Mouse (Mus musculus): ENCODE measurements around the gene Gm3646. TPM values are rescaled to one million over a fixed set of nuclear protein-coding genes. Genes with fewer than 3 reads are reported as not detected.

Gene Gm3646
- polyA plus RNA-seq, 1 experiment from 2014 or later, result not detected

GRCm38 (mm10) chr1:39824902-39825301 lies 19.8 kb upstream of the Gm3646 start:
- H3K9ac ChIP-seq (replicated peaks), result no peak overlapping the region
- no peak for ATAC-seq
- no peaks in the 10 kb centered on the region for H3K4me1 ChIP-seq (replicated peaks)
- no peak overlapping the region for H3K4me2 ChIP-seq (replicated peaks)
- no peak overlapping the region for H3K4me3 ChIP-seq (replicated peaks)
- no peak overlapping the region for H3K27ac ChIP-seq
- 88% methylated on average over 4 of the region's 4 CpGs for WGBS
- H3K27me3 ChIP-seq, result no peaks in the 10 kb centered on the region
- H3K9me3 ChIP-seq, result no peaks in the 10 kb centered on the region
- H3K36me3 ChIP-seq, result no peaks in the 10 kb centered on the region

GRCm38 (mm10) chr1:39824240-39824639 lies 19.1 kb upstream of the Gm3646 start:
- no peaks in the 10 kb centered on the region for H3K4me1 ChIP-seq (replicated peaks)
- no peak overlapping the region for H3K4me2 ChIP-seq (replicated peaks)
- no peaks in the 10 kb centered on the region for H3K27me3 ChIP-seq
- no peaks in the 10 kb centered on the region for H3K36me3 ChIP-seq
- no peak overlapping the region for H3K27ac ChIP-seq
- no peaks in the 10 kb centered on the region for H3K9me3 ChIP-seq
- no peak for ATAC-seq
- 36% methylated on average over 4 of the region's 4 CpGs for WGBS
- H3K9ac ChIP-seq (replicated peaks), result no peak overlapping the region
- H3K4me3 ChIP-seq (replicated peaks), result no peak overlapping the region

- H3K27me3 ChIP-seq, result no peaks in the 10 kb centered on the region
- H3K9me3 ChIP-seq, result no peaks in the 10 kb centered on the region
- H3K9ac ChIP-seq (replicated peaks), result no peak overlapping the region
- H3K36me3 ChIP-seq, result no peaks in the 10 kb centered on the region
- 83% methylated on average over 10 of the region's 10 CpGs for WGBS
- no peak overlapping the region for H3K4me3 ChIP-seq (replicated peaks)
- H3K4me1 ChIP-seq (replicated peaks), result no peaks in the 10 kb centered on the region
- no peak overlapping the region for H3K4me2 ChIP-seq (replicated peaks)
- H3K27ac ChIP-seq, result no peak overlapping the region
- no peak for ATAC-seq
These were observed 14.5 kb upstream of the Gm3646 start for GRCm38 (mm10) chr1:39819596-39819995.

GRCm38 (mm10) chr1:39815766-39816165 lies 10.6 kb upstream of the Gm3646 start:
- no peak for ATAC-seq
- no peak overlapping the region for H3K27ac ChIP-seq
- H3K4me3 ChIP-seq (replicated peaks), result no peak overlapping the region
- H3K4me1 ChIP-seq (replicated peaks), result no peaks in the 10 kb centered on the region
- no peaks in the 10 kb centered on the region for H3K27me3 ChIP-seq
- H3K9ac ChIP-seq (replicated peaks), result no peak overlapping the region
- no peaks in the 10 kb centered on the region for H3K9me3 ChIP-seq
- WGBS, result 89% methylated on average over 5 of the region's 5 CpGs
- H3K36me3 ChIP-seq, result no peaks in the 10 kb centered on the region
- H3K4me2 ChIP-seq (replicated peaks), result no peak overlapping the region

- Histone ChIP-seq H3K9me3 (no peaks in the 10 kb centered on the region), H3K9ac (replicated peaks) (no peak overlapping the region), H3K4me3 (replicated peaks) (no peak overlapping the region), H3K36me3 (no peaks in the 10 kb centered on the region), H3K27me3 (no peaks in the 10 kb centered on the region), H3K27ac (no peak overlapping the region), H3K4me2 (replicated peaks) (no peak overlapping the region), H3K4me1 (replicated peaks) (no peaks in the 10 kb centered on the region)
- ATAC-seq, result no peak
- WGBS, result 68% methylated on average over 4 of the region's 4 CpGs
These were observed 7.9 kb upstream of the Gm3646 start for GRCm38 (mm10) chr1:39813067-39813466.

- no peak for ATAC-seq
- no peak overlapping the region for H3K4me3 ChIP-seq (replicated peaks)
- no peaks in the 10 kb centered on the region for H3K36me3 ChIP-seq
- no peak overlapping the region for H3K9ac ChIP-seq (replicated peaks)
- WGBS, result 94% methylated on average over 6 of the region's 6 CpGs
- H3K9me3 ChIP-seq, result no peaks in the 10 kb centered on the region
- H3K4me1 ChIP-seq (replicated peaks), result no peaks in the 10 kb centered on the region
- H3K4me2 ChIP-seq (replicated peaks), result no peak overlapping the region
- no peaks in the 10 kb centered on the region for H3K27me3 ChIP-seq
- H3K27ac ChIP-seq, result no peak overlapping the region
These were observed 343 bp downstream of the Gm3646 start for GRCm38 (mm10) chr1:39804789-39805188.

- Histone ChIP-seq H3K9ac (replicated peaks) (no peak overlapping the region), H3K9me3 (no peaks in the 10 kb centered on the region), H3K4me1 (replicated peaks) (no peaks in the 10 kb centered on the region), H3K36me3 (no peaks in the 10 kb centered on the region), H3K27ac (no peak overlapping the region), H3K4me2 (replicated peaks) (no peak overlapping the region), H3K4me3 (replicated peaks) (no peak overlapping the region), H3K27me3 (no peaks in the 10 kb centered on the region)
- 84% methylated on average over 7 of the region's 7 CpGs for WGBS
- no peak for ATAC-seq
These were observed 2.2 kb downstream of the Gm3646 start for GRCm38 (mm10) chr1:39802946-39803345.

GRCm38 (mm10) chr1:39797496-39797895 lies 7.6 kb downstream of the Gm3646 start:
- H3K27ac ChIP-seq, result no peak overlapping the region
- H3K36me3 ChIP-seq, result no peaks in the 10 kb centered on the region
- H3K27me3 ChIP-seq, result no peaks in the 10 kb centered on the region
- ATAC-seq, result no peak
- no peak overlapping the region for H3K4me2 ChIP-seq (replicated peaks)
- no peak overlapping the region for H3K4me3 ChIP-seq (replicated peaks)
- H3K9me3 ChIP-seq, result no peaks in the 10 kb centered on the region
- H3K4me1 ChIP-seq (replicated peaks), result no peaks in the 10 kb centered on the region
- H3K9ac ChIP-seq (replicated peaks), result no peak overlapping the region
- 84% methylated on average over 6 of the region's 6 CpGs for WGBS

- H3K4me3 ChIP-seq (replicated peaks), result no peak overlapping the region
- no peak overlapping the region for H3K4me2 ChIP-seq (replicated peaks)
- ATAC-seq, result no peak
- H3K9me3 ChIP-seq, result no peaks in the 10 kb centered on the region
- H3K27ac ChIP-seq, result no peak overlapping the region
- H3K9ac ChIP-seq (replicated peaks), result no peak overlapping the region
- H3K4me1 ChIP-seq (replicated peaks), result no peaks in the 10 kb centered on the region
- H3K27me3 ChIP-seq, result no peaks in the 10 kb centered on the region
- H3K36me3 ChIP-seq, result no peaks in the 10 kb centered on the region
- WGBS, result 90% methylated on average over 3 of the region's 3 CpGs
These were observed 8.4 kb downstream of the Gm3646 start for GRCm38 (mm10) chr1:39796765-39797164.

GRCm38 (mm10) chr1:39784632-39785031 lies 20.5 kb downstream of the Gm3646 start:
- no peak overlapping the region for H3K9ac ChIP-seq (replicated peaks)
- WGBS, result 89% methylated on average over 5 of the region's 5 CpGs
- H3K36me3 ChIP-seq, result no peaks in the 10 kb centered on the region
- H3K27ac ChIP-seq, result no peak overlapping the region
- H3K9me3 ChIP-seq, result no peaks in the 10 kb centered on the region
- no peak overlapping the region for H3K4me2 ChIP-seq (replicated peaks)
- H3K4me3 ChIP-seq (replicated peaks), result no peak overlapping the region
- H3K27me3 ChIP-seq, result no peaks in the 10 kb centered on the region
- no peaks in the 10 kb centered on the region for H3K4me1 ChIP-seq (replicated peaks)
- no peak for ATAC-seq

GRCm38 (mm10) chr1:39781835-39782234 lies 23.3 kb downstream of the Gm3646 start:
- ATAC-seq, result no peak
- H3K4me1 ChIP-seq (replicated peaks), result no peaks in the 10 kb centered on the region
- WGBS, result 91% methylated on average over 6 of the region's 6 CpGs
- no peaks in the 10 kb centered on the region for H3K36me3 ChIP-seq
- no peak overlapping the region for H3K4me2 ChIP-seq (replicated peaks)
- no peaks in the 10 kb centered on the region for H3K27me3 ChIP-seq
- H3K27ac ChIP-seq, result no peak overlapping the region
- H3K9me3 ChIP-seq, result no peaks in the 10 kb centered on the region
- no peak overlapping the region for H3K9ac ChIP-seq (replicated peaks)
- no peak overlapping the region for H3K4me3 ChIP-seq (replicated peaks)

- Histone ChIP-seq H3K27ac (no peak overlapping the region), H3K9ac (replicated peaks) (no peak overlapping the region), H3K4me2 (replicated peaks) (no peak overlapping the region), H3K9me3 (no peaks in the 10 kb centered on the region), H3K4me1 (replicated peaks) (no peaks in the 10 kb centered on the region), H3K36me3 (no peaks in the 10 kb centered on the region), H3K27me3 (no peaks in the 10 kb centered on the region), H3K4me3 (replicated peaks) (no peak overlapping the region)
- ATAC-seq, result no peak
- 92% methylated on average over 16 of the region's 16 CpGs for WGBS
These were observed 25.8 kb downstream of the Gm3646 start for GRCm38 (mm10) chr1:39779111-39779980.
